Mouse (Mus musculus) Muller cell, postnatal 12 days (primary cell): ENCODE data around the gene Ubb.
"Not testable (repeated sequence)": the region's sequence is repeated elsewhere in the genome, so short reads cannot be mapped to it uniquely, and the experiment has no call there.

Source experiments
- DNase-seq: peaks from one replicate; pipeline ENCODE4 v3.0.0-alpha.2; 2015; ENCODE audit errors: inconsistent ontology term

Gene Ubb

GRCm38 (mm10) chr11:62550727-62551225 lies at the start of gene Ubb:
Gene Ubb, plus strand, starts transcription at chr11:62551171.
- no peak for DNase-seq

- no peak for DNase-seq
These were observed 43.3 kb upstream of the Ubb start for GRCm38 (mm10) chr11:62507683-62508082.

- DNase-seq: not testable (repeated sequence)
These were observed 42.6 kb upstream of the Ubb start for GRCm38 (mm10) chr11:62508365-62508764.

- DNase-seq: not testable (repeated sequence)
These were observed 42.2 kb upstream of the Ubb start for GRCm38 (mm10) chr11:62508816-62509215.

GRCm38 (mm10) chr11:62509571-62509970 lies 41.4 kb upstream of the Ubb start:
- no peak for DNase-seq

GRCm38 (mm10) chr11:62510956-62511355 lies 40.0 kb upstream of the Ubb start:
- DNase-seq: no peak

GRCm38 (mm10) chr11:62511444-62512202 lies 39.3 kb upstream of the Ubb start:
- DNase-seq: no peak

- no peak for DNase-seq
These were observed 38.4 kb upstream of the Ubb start for GRCm38 (mm10) chr11:62512529-62513080.

- DNase-seq: no peak
These were observed 37.7 kb upstream of the Ubb start for GRCm38 (mm10) chr11:62513311-62513710.

GRCm38 (mm10) chr11:62518991-62519390 lies 32.0 kb upstream of the Ubb start:
- no peak for DNase-seq

GRCm38 (mm10) chr11:62522283-62522682 lies 28.7 kb upstream of the Ubb start:
- no peak for DNase-seq

- no peak for DNase-seq
These were observed 13.9 kb upstream of the Ubb start for GRCm38 (mm10) chr11:62537089-62537488.

GRCm38 (mm10) chr11:62537590-62537989 lies 13.4 kb upstream of the Ubb start:
- no peak for DNase-seq

- DNase-seq: peak; percentile 69
These were observed 12.5 kb upstream of the Ubb start for GRCm38 (mm10) chr11:62538321-62539088.

- DNase-seq: peak; percentile 76
These were observed 11.7 kb upstream of the Ubb start, which contains the start of gene Cenpv for GRCm38 (mm10) chr11:62539089-62539890. Gene Cenpv, minus strand, starts transcription at chr11:62539261.

- no peak for DNase-seq
These were observed 10.8 kb upstream of the Ubb start for GRCm38 (mm10) chr11:62540167-62540566.

- no peak for DNase-seq
These were observed 10.0 kb upstream of the Ubb start for GRCm38 (mm10) chr11:62540969-62541368.

- no peak for DNase-seq
These were observed 9.4 kb upstream of the Ubb start for GRCm38 (mm10) chr11:62541581-62541980.

GRCm38 (mm10) chr11:62543991-62544390 lies 7.0 kb upstream of the Ubb start:
- no peak for DNase-seq

GRCm38 (mm10) chr11:62549782-62550181 lies 1.2 kb upstream of the Ubb start:
- peak; percentile 89 for DNase-seq

GRCm38 (mm10) chr11:62550227-62550685 lies 715 bp upstream of the Ubb start:
- DNase-seq: peak; percentile 64
